Mouse (Mus musculus): ENCODE results near the gene Grik4. TPM values are rescaled to one million over a fixed set of nuclear protein-coding genes. Genes with fewer than 3 reads are reported as not detected.

The Grik4 gene
- total and polyA plus RNA-seq, 3 experiments: not detected

- dilution Hi-C loops (cut with MboI; ENCODE audit: extremely low pct_ligation_motif_present, extremely low pct_unique_long_range_greater_than_20kb, low sequenced_read_pairs): no loop called here
- DNase-seq (ENCODE audit: extremely low read depth): no peak
- Histone ChIP-seq H3K27me3 (replicated peaks) (peaks cover 78% of the 10 kb centered on the region), H3K4me3 (replicated peaks in 1 of 3; ENCODE audit: low read depth in 2 of 3, low read length in 2 of 3, poor library complexity in 1 of 3) (no peak overlapping the region), H3K9me3 (replicated peaks; ENCODE audit: low read length) (peaks cover 4% of the 10 kb centered on the region), H3K27ac (ENCODE audit: insufficient read depth, low read depth) (no peak overlapping the region), H3K9ac (ENCODE audit: insufficient read depth, low read depth) (no peak overlapping the region), H3K36me3 (replicated peaks in 1 of 2; ENCODE audit: control insufficient read depth in 1 of 2, insufficient read depth in 1 of 2, low read length in 1 of 2) (no peaks in the 10 kb centered on the region), H3K4me1 (ENCODE audit: control insufficient read depth in 1 of 2, insufficient read depth in 2 of 2) (no peaks in the 10 kb centered on the region), H3K79me2 (replicated peaks; ENCODE audit: control insufficient read depth, extremely low read depth, insufficient read depth, poor library complexity, severe bottlenecking) (no peaks in the 10 kb centered on the region), H3K4me2 (ENCODE audit: insufficient read depth, low read depth, poor library complexity, severe bottlenecking) (no peak overlapping the region)
- no peak for TF ChIP-seq EP300 (IDR thresholded peaks at IDR 0.05; ENCODE audit: low read length)
- no peak for TF ChIP-seq USF1 (IDR thresholded peaks at IDR 0.05; ENCODE audit: low read depth, low read length)
- TF ChIP-seq USF2 (conservative IDR thresholded peaks at IDR 0.05; ENCODE audit: low read depth, low read length): no peak
- TF ChIP-seq ELF1 (IDR thresholded peaks at IDR 0.05; ENCODE audit: low read depth, low read length): no peak
- TF ChIP-seq KAT2A (IDR thresholded peaks at IDR 0.05; ENCODE audit: insufficient replicate concordance, low read length): no peak
- no peak for TF ChIP-seq ZKSCAN1 (IDR thresholded peaks at IDR 0.05; ENCODE audit: borderline replicate concordance, low read depth, low read length)
- TF ChIP-seq CHD1 (IDR thresholded peaks at IDR 0.05; ENCODE audit: low read depth, low read length): no peak
- in situ Hi-C loops (cut with MboI; ENCODE audit: low pct_ligation_motif_present, low pct_unique_long_range_greater_than_20kb, low sequenced_read_pairs): no loop called here
Observed at GRCm38 (mm10) chr9:42751160-42751559, 193.1 kb downstream of the Grik4 start.

GRCm38 (mm10) chr9:42750176-42750575, 194.1 kb downstream of the Grik4 start:
- DNase-seq (ENCODE audit: extremely low read depth): no peak
- H3K9me3 ChIP-seq (replicated peaks; ENCODE audit: low read length): peaks cover 4% of the 10 kb centered on the region
- no peak overlapping the region for H3K27ac ChIP-seq (ENCODE audit: insufficient read depth, low read depth)
- H3K4me2 ChIP-seq (ENCODE audit: insufficient read depth, low read depth, poor library complexity, severe bottlenecking): no peak overlapping the region
- no peaks in the 10 kb centered on the region for H3K4me1 ChIP-seq (ENCODE audit: control insufficient read depth in 1 of 2, insufficient read depth in 2 of 2)
- H3K4me3 ChIP-seq (replicated peaks in 1 of 3; ENCODE audit: low read depth in 2 of 3, low read length in 2 of 3, poor library complexity in 1 of 3): no peak overlapping the region
- in situ Hi-C loops (cut with MboI; ENCODE audit: low pct_ligation_motif_present, low pct_unique_long_range_greater_than_20kb, low sequenced_read_pairs) (no loop called here), dilution Hi-C loops (cut with MboI; ENCODE audit: extremely low pct_ligation_motif_present, extremely low pct_unique_long_range_greater_than_20kb, low sequenced_read_pairs) (no loop called here)
- H3K9ac ChIP-seq (ENCODE audit: insufficient read depth, low read depth): no peak overlapping the region
- H3K27me3 ChIP-seq (replicated peaks): peaks cover 78% of the 10 kb centered on the region
- no peaks in the 10 kb centered on the region for H3K79me2 ChIP-seq (replicated peaks; ENCODE audit: control insufficient read depth, extremely low read depth, insufficient read depth, poor library complexity, severe bottlenecking)
- H3K36me3 ChIP-seq (replicated peaks in 1 of 2; ENCODE audit: control insufficient read depth in 1 of 2, insufficient read depth in 1 of 2, low read length in 1 of 2): no peaks in the 10 kb centered on the region
- TF ChIP-seq SMC3 (IDR thresholded peaks at IDR 0.05; ENCODE audit: low read depth, low read length): no peak
- no peak for TF ChIP-seq CHD1 (IDR thresholded peaks at IDR 0.05; ENCODE audit: low read depth, low read length)
- TF ChIP-seq RCOR1 (conservative IDR thresholded peaks at IDR 0.05; ENCODE audit: low read depth, low read length): no peak
- no peak for TF ChIP-seq ZMIZ1 (IDR thresholded peaks at IDR 0.05; ENCODE audit: low read depth, low read length)
- no peak for TF ChIP-seq ELF1 (IDR thresholded peaks at IDR 0.05; ENCODE audit: low read depth, low read length)
- no peak for TF ChIP-seq MXI1 (IDR thresholded peaks at IDR 0.05; ENCODE audit: low read depth, low read length)
- no peak for TF ChIP-seq TBP (conservative IDR thresholded peaks at IDR 0.05; ENCODE audit: low read depth, low read length)
- TF ChIP-seq KAT2A (IDR thresholded peaks at IDR 0.05; ENCODE audit: insufficient replicate concordance, low read length): no peak
- TF ChIP-seq USF2 (conservative IDR thresholded peaks at IDR 0.05; ENCODE audit: low read depth, low read length): no peak
- TF ChIP-seq MAFK (IDR thresholded peaks at IDR 0.05; ENCODE audit: insufficient replicate concordance, low read length): no peak
- TF ChIP-seq USF1 (IDR thresholded peaks at IDR 0.05; ENCODE audit: low read depth, low read length): no peak
- no peak for TF ChIP-seq JUND (conservative IDR thresholded peaks at IDR 0.05; ENCODE audit: low read depth, low read length)

Data from CH12.LX (cell line).